Mouse (Mus musculus): ENCODE results near the gene Gm21190. TPM values are rescaled to one million over a fixed set of nuclear protein-coding genes. Genes with fewer than 3 reads are reported as not detected.
A peak's percentile ranks its signal among the peaks of the same experiment; 100 is the strongest.
"Not testable (repeated sequence)": the region's sequence is repeated elsewhere in the genome, so short reads cannot be mapped to it uniquely, and the experiment has no call there.

The Gm21190 gene
- 3.3 and 5.0 TPM in 2 replicates for polyA plus RNA-seq (2012; rRNA removed)

DNA sequence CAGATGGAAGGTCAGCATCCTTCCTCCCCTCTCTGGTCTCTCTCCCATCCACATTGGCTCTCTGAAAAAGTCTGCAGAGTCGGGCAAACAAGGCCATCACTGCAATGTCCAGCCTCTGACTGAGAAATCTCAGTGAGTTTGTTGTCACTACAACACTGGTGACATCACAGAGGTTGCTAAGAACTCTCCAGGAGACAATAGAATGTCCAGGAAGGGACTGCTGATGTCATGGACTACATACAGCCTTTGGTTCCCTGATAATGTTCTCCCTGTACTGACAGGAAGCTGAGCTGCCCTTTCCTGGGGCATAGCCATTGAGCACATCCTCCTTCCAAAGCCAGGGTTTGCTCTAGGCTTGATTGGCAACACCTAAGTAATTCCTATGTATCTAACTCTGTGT lies at the start of gene Gm21190:
TSS of gene Gm21190 (minus strand) at position 101 of the 400 bp plus-strand sequence.
- not testable (repeated sequence) for H3K36me3 ChIP-seq (ENCODE audit: control insufficient read depth, insufficient read depth, low read length); H3K4me1 ChIP-seq (ENCODE audit: control insufficient read depth, insufficient read depth, low read length); H3K27me3 ChIP-seq (ENCODE audit: control insufficient read depth, insufficient read depth, low read length); H3K27ac ChIP-seq (ENCODE audit: control insufficient read depth, insufficient read depth, low read depth, low read length)
- H3K4me3 ChIP-seq (ENCODE audit: control insufficient read depth, low read depth, low read length) = peak within 1 kb of the TSS; percentile 79

DNA sequence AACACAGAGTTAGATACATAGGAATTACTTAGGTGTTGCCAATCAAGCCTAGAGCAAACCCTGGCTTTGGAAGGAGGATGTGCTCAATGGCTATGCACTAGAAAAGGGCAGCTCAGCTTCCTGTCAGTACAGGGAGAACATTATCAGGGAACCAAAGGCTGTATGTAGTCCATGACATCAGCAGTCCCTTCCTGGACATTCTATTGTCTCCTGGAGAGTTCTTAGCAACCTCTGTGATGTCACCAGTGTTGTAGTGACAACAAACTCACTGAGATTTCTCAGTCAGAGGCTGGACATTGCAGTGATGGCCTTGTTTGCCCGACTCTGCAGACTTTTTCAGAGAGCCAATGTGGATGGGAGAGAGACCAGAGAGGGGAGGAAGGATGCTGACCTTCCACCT lies 48.0 kb upstream of the Gm21190 start, which contains the start of gene Gm21083:
TSS of gene Gm21083 (plus strand) at position 301 of the 400 bp plus-strand sequence.
- H3K27me3 ChIP-seq (ENCODE audit: control insufficient read depth, insufficient read depth, low read length); H3K4me1 ChIP-seq (ENCODE audit: control insufficient read depth, insufficient read depth, low read length); H3K27ac ChIP-seq (ENCODE audit: control insufficient read depth, insufficient read depth, low read depth, low read length); H3K36me3 ChIP-seq (ENCODE audit: control insufficient read depth, insufficient read depth, low read length): not testable (repeated sequence)
- peak within 1 kb of the TSS; percentile 66 for H3K4me3 ChIP-seq (ENCODE audit: control insufficient read depth, low read depth, low read length)

DNA sequence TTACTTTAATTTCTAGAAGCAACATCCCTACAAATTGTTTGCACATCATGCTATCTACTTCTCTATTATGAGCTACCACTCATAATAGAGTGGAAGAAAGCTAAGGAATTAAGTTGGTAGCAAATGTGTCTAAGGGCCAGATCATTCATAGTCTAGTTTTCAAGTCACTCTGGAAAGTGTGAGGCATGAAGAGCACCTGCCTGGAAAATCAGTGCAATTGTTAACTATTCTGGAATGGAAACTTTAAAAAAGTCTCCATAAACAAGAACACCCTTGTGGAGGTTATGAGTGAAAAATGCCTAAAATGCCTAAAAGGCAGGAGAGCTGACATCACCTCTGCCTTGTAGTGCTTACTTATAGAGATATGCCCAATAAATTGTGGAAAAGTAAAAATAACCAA lies 44.7 kb upstream of the Gm21190 start:
- not testable (repeated sequence) for H3K4me3 ChIP-seq (ENCODE audit: control insufficient read depth, low read depth, low read length); H3K27me3 ChIP-seq (ENCODE audit: control insufficient read depth, insufficient read depth, low read length); H3K27ac ChIP-seq (ENCODE audit: control insufficient read depth, insufficient read depth, low read depth, low read length); H3K36me3 ChIP-seq (ENCODE audit: control insufficient read depth, insufficient read depth, low read length); H3K4me1 ChIP-seq (ENCODE audit: control insufficient read depth, insufficient read depth, low read length)

DNA sequence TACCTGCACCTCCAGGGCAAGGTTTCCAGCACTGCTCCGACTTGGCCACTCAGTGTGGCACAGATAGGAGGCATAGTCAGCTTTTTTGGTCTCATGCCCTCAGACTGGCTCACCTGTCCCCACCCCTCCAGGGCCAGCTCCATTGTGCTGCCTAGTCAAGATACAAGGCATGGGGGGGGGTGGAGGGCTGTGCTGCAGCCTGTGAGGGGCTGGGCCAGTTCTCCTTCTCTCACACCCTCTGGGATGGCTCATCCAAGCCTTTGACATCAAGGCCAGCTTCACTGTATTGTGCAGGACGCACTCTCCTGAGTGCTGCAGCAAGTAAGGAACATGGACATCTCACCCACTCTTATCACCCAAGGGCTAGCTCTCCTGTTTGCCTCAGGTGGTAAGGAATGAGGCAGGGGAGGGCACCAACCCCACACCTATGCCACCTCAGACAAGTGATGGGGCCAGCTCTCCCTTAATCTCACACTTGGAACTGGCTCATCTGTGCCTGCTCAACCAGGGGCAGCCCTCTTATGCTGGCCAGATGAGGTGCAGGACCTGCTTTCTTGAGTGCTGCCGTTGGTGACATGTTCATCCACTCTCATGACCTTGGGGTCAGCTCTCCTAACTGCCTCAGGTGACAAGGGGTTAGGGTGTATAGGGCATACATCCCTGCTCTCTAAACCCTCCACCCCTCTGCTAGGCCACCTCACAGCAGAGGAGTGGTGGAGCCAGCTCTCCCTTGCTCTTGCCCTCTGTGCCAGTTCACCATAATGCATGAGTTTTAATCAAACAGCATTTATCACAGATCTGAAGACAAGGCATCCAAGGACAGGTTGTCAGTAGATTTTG lies 32.6 kb upstream of the Gm21190 start:
- H3K27me3 ChIP-seq (ENCODE audit: control insufficient read depth, insufficient read depth, low read length); H3K4me1 ChIP-seq (ENCODE audit: control insufficient read depth, insufficient read depth, low read length); H3K36me3 ChIP-seq (ENCODE audit: control insufficient read depth, insufficient read depth, low read length); H3K4me3 ChIP-seq (ENCODE audit: control insufficient read depth, low read depth, low read length); H3K27ac ChIP-seq (ENCODE audit: control insufficient read depth, insufficient read depth, low read depth, low read length): not testable (repeated sequence)

DNA sequence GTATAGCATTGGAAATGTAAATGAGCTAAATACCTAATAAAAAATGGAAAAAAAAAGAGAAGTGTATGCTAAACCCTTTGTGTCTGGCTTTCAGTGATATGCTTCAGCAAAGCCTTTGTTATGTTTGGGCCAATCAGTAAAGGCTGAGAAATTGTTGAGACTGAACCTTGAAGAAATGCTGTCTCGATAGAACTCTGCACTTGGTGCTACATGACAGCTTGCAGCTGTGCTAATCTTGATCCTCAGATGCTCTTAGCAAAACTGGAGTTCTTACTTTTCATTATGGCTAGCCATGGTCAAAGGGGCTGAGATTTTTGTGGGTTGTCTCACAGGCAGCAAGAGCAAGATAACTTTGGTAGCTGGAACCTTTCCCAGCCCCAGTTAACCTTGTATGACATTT lies 29.6 kb upstream of the Gm21190 start:
- not testable (repeated sequence) for H3K27me3 ChIP-seq (ENCODE audit: control insufficient read depth, insufficient read depth, low read length); H3K4me3 ChIP-seq (ENCODE audit: control insufficient read depth, low read depth, low read length); H3K4me1 ChIP-seq (ENCODE audit: control insufficient read depth, insufficient read depth, low read length); H3K36me3 ChIP-seq (ENCODE audit: control insufficient read depth, insufficient read depth, low read length); H3K27ac ChIP-seq (ENCODE audit: control insufficient read depth, insufficient read depth, low read depth, low read length)

DNA sequence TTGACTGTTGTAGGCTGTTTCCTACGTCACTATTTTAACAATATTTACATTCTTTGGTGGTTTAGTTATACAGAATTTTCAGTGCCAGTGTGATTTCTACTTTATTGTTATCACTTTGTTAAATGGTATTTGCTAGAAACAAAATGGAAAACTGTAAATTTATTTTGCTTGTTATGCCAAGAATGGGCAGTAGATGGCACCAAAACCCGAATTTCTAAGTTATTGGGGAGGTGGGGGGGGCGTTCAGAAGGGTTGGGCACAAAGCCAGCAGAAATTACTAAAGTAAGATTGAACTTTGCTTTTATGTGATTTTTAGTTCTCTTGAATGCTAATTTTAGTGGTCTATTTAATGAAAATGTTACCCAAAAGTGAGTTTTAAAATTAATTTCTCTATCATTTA lies 20.6 kb upstream of the Gm21190 start:
- not testable (repeated sequence) for H3K4me1 ChIP-seq (ENCODE audit: control insufficient read depth, insufficient read depth, low read length); H3K36me3 ChIP-seq (ENCODE audit: control insufficient read depth, insufficient read depth, low read length); H3K4me3 ChIP-seq (ENCODE audit: control insufficient read depth, low read depth, low read length); H3K27me3 ChIP-seq (ENCODE audit: control insufficient read depth, insufficient read depth, low read length); H3K27ac ChIP-seq (ENCODE audit: control insufficient read depth, insufficient read depth, low read depth, low read length)

DNA sequence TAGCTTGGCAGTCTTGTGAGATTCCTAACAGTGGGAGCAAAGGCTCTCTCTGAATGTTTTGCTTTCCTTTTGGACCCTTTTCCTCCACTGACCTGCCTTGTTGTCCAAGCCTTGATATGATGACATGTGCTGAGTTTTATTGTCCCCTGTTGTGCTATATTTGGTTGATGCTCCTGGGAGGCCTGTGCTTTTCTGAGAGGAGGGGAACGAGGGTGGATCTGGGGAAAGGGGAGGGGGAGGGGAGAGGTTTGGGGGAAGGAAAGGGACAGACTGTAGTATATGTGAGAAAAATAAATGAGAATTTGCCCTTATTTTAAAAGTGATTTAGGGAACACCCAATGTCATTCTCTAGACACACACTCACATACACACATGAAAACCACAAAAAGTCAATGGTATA lies 20.1 kb upstream of the Gm21190 start:
- H3K4me1 ChIP-seq (ENCODE audit: control insufficient read depth, insufficient read depth, low read length); H3K27me3 ChIP-seq (ENCODE audit: control insufficient read depth, insufficient read depth, low read length); H3K27ac ChIP-seq (ENCODE audit: control insufficient read depth, insufficient read depth, low read depth, low read length); H3K36me3 ChIP-seq (ENCODE audit: control insufficient read depth, insufficient read depth, low read length); H3K4me3 ChIP-seq (ENCODE audit: control insufficient read depth, low read depth, low read length): not testable (repeated sequence)

DNA sequence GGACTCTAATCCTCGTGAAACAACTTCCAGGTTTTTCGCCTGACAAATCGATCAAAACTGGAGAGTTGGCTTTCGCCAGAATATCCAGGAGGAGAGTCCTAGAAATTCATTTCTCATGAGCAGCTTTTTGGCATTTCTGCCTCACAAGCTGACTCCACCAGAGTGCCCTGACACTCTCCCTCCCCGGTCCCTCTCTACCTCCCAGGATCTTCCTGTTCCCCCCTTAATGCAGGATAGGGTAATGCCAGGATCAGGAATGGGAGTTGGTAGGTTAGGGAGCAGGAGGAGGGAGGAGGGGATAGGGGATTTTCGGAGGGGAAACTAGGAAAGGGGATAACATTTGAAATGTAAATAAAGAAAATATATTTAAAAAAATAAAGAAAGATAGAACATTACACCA lies 19.6 kb upstream of the Gm21190 start:
- H3K4me1 ChIP-seq (ENCODE audit: control insufficient read depth, insufficient read depth, low read length); H3K27ac ChIP-seq (ENCODE audit: control insufficient read depth, insufficient read depth, low read depth, low read length); H3K27me3 ChIP-seq (ENCODE audit: control insufficient read depth, insufficient read depth, low read length); H3K36me3 ChIP-seq (ENCODE audit: control insufficient read depth, insufficient read depth, low read length); H3K4me3 ChIP-seq (ENCODE audit: control insufficient read depth, low read depth, low read length): not testable (repeated sequence)

DNA sequence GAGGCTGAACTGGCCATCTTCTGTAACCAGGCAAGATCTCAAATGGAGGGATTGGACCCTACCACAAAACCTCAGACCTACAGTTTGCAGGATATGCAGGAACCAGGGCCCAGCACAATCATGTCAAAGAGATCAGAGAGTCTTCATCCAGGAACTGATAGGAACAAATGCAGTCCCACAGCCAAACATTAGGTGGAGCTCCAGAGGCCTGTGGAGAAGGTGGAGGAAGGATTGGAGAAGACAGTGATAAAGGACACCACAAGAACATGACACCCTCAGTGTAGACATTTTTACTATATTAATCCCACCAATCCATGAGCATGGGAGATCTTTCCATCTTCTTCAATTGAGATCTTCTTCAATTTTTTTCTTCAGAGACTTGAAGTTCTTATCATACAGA lies 6.6 kb downstream of the Gm21190 start:
- H3K36me3 ChIP-seq (ENCODE audit: control insufficient read depth, insufficient read depth, low read length); H3K4me3 ChIP-seq (ENCODE audit: control insufficient read depth, low read depth, low read length); H3K4me1 ChIP-seq (ENCODE audit: control insufficient read depth, insufficient read depth, low read length); H3K27ac ChIP-seq (ENCODE audit: control insufficient read depth, insufficient read depth, low read depth, low read length); H3K27me3 ChIP-seq (ENCODE audit: control insufficient read depth, insufficient read depth, low read length): not testable (repeated sequence)

DNA sequence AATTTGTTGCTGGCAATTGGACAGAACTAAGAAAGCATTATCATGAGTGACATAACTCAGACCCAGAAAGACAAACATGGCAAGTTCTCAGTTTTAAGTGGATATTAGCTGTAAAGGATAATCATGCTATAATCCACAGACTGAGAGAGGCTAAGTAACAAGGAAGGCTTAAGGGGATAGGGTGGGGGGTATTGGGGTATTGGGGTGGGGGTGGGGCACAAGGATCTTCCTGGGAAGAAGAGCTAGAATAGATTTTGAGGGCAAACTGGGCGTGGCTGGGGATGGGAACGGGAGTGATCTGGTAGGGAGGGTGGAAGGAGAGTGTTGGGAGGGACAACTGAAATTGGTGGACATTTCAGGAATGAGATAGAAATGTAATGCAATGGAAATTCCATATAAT lies 7.0 kb downstream of the Gm21190 start:
- H3K36me3 ChIP-seq (ENCODE audit: control insufficient read depth, insufficient read depth, low read length); H3K27me3 ChIP-seq (ENCODE audit: control insufficient read depth, insufficient read depth, low read length); H3K4me1 ChIP-seq (ENCODE audit: control insufficient read depth, insufficient read depth, low read length); H3K4me3 ChIP-seq (ENCODE audit: control insufficient read depth, low read depth, low read length); H3K27ac ChIP-seq (ENCODE audit: control insufficient read depth, insufficient read depth, low read depth, low read length): not testable (repeated sequence)

DNA sequence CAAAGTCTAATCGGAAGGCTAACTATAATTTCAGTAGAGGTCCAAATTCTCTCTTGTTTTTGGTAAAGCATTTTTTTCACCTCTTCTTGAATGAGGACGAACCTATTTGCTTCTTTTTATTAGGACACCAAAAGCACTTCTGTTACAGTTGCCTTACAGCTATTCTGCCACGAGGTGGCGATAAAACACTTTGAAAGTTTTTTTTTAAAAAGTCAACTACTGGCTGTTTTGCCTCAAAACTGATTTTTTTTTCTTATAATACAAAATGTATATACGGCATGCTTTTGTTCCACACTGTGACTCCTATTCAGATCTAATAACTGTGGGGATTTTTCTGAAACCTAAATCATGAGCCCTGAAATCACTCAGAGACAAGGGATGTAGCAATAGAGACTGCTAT lies 8.6 kb downstream of the Gm21190 start:
- H3K4me3 ChIP-seq (ENCODE audit: control insufficient read depth, low read depth, low read length); H3K4me1 ChIP-seq (ENCODE audit: control insufficient read depth, insufficient read depth, low read length); H3K27me3 ChIP-seq (ENCODE audit: control insufficient read depth, insufficient read depth, low read length); H3K36me3 ChIP-seq (ENCODE audit: control insufficient read depth, insufficient read depth, low read length); H3K27ac ChIP-seq (ENCODE audit: control insufficient read depth, insufficient read depth, low read depth, low read length): not testable (repeated sequence)

DNA sequence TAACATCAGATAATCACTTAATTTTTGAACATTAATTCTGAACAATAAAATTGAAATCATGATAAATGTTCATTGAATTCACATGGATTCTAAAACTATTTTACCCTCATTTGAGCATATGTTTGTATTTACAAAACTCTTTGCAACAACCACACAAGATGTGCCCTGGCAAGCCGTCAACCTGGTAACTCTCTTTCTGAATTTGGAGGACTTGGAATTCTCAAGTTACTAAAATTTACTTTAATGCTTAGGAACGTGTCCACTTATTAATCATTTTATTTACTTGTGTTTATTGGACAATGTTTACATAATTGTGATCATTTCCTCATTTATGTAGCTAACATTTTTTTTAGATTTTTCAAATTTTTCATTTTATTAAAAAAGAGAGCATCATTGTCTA lies 11.9 kb downstream of the Gm21190 start:
- not testable (repeated sequence) for H3K36me3 ChIP-seq (ENCODE audit: control insufficient read depth, insufficient read depth, low read length); H3K27ac ChIP-seq (ENCODE audit: control insufficient read depth, insufficient read depth, low read depth, low read length); H3K4me1 ChIP-seq (ENCODE audit: control insufficient read depth, insufficient read depth, low read length); H3K27me3 ChIP-seq (ENCODE audit: control insufficient read depth, insufficient read depth, low read length); H3K4me3 ChIP-seq (ENCODE audit: control insufficient read depth, low read depth, low read length)
